Mouse (Mus musculus): ENCODE measurements at regions not wholly inside any gene's neighbourhood (a gene's known extent, or its start where the extent isn't known, plus 50 kb on each side); places are given as distances from the start of the nearest gene placed in this dataset.
"Not testable (repeated sequence)": the region's sequence is repeated elsewhere in the genome, so short reads cannot be mapped to it uniquely, and the experiment has no call there.

GRCm38 (mm10) chr12:69524337-69525035 lies 58.3 kb downstream of the Vcpkmt start:
- no peak overlapping the region for H3K27ac ChIP-seq
- 67% methylated on average over 12 of the region's 12 CpGs for WGBS
- no peaks in the 10 kb centered on the region for H3K9me3 ChIP-seq
- H3K36me3 ChIP-seq = no peaks in the 10 kb centered on the region
- DNase-seq (ENCODE audit: low spot score) = no peak
- 0 out of 2 replicates have a peak, but pooled peaks cover 3% of the 10 kb centered on the region for H3K27me3 ChIP-seq (ENCODE audit: insufficient read depth, poor library complexity, severe bottlenecking)
- H3K4me1 ChIP-seq (replicated peaks) = 0 out of 2 replicates have a peak, but pooled peaks cover 12% of the 10 kb centered on the region
- H3K4me3 ChIP-seq = no peak overlapping the region

GRCm38 (mm10) chr12:69519869-69520268 lies 63.0 kb downstream of the Vcpkmt start:
- peaks cover 7% of the 10 kb centered on the region; the same call in 1 of the 2 replicates for H3K4me1 ChIP-seq (replicated peaks)
- no peak overlapping the region for H3K4me3 ChIP-seq
- no peak for DNase-seq (ENCODE audit: low spot score)
- WGBS = 96% methylated on average over 2 of the region's 2 CpGs
- no peaks in the 10 kb centered on the region for H3K36me3 ChIP-seq
- no peak overlapping the region for H3K27ac ChIP-seq
- no peaks in the 10 kb centered on the region for H3K9me3 ChIP-seq
- H3K27me3 ChIP-seq (ENCODE audit: insufficient read depth, poor library complexity, severe bottlenecking) = peaks cover 19% of the 10 kb centered on the region

GRCm38 (mm10) chr12:69519028-69519427 lies 63.8 kb downstream of the Vcpkmt start:
- Histone ChIP-seq H3K4me1 (replicated peaks) (no peaks in the 10 kb centered on the region; the same call in 1 of the 2 replicates), H3K27ac (no peak overlapping the region), H3K9me3 (no peaks in the 10 kb centered on the region), H3K36me3 (no peaks in the 10 kb centered on the region), H3K4me3 (no peak overlapping the region), H3K27me3 (ENCODE audit: insufficient read depth, poor library complexity, severe bottlenecking) (peaks cover 28% of the 10 kb centered on the region)
- WGBS = 83% methylated on average over 2 of the region's 2 CpGs
- DNase-seq (ENCODE audit: low spot score) = no peak

GRCm38 (mm10) chr12:69517616-69518015 lies 65.2 kb downstream of the Vcpkmt start:
- Histone ChIP-seq H3K9me3 (no peaks in the 10 kb centered on the region), H3K36me3 (no peaks in the 10 kb centered on the region), H3K4me3 (no peak overlapping the region), H3K4me1 (replicated peaks) (no peaks in the 10 kb centered on the region; the same call in 1 of the 2 replicates), H3K27ac (no peak overlapping the region), H3K27me3 (ENCODE audit: insufficient read depth, poor library complexity, severe bottlenecking) (peaks cover 42% of the 10 kb centered on the region)
- 83% methylated on average over 3 of the region's 3 CpGs for WGBS
- no peak for DNase-seq (ENCODE audit: low spot score)

DNA sequence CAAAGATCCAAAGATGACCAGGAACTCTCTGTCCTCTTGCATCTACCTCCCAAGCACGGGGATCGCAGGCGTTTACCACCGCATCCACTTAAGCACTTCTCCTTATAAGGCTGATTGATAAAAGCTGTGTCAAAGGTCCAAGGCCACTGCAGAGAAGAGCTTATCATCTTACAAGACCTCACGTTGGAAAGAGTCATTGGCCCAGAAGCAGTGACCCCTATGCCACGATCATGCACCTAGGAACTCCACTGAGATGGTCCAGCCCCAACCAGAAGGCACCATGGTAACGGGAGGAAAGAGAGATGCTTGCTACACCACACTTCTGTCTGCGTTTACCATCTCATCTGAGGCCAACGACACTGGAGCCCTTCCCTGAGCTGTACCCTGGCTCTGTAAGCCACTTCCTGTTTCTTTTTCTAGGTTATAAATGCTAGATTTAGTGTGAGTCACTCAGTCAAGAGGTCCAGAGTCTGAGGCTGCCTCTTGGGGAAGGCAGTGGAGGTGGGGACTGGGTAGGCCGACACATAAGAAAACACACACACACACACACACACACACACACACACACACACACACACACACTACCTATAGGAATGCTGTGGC lies 66.4 kb downstream of the Vcpkmt start:
- no peak for DNase-seq (ENCODE audit: low spot score)
- 82% methylated on average over 10 of the region's 10 CpGs for WGBS
- H3K36me3 ChIP-seq = no peaks in the 10 kb centered on the region
- peaks cover 50% of the 10 kb centered on the region for H3K27me3 ChIP-seq (ENCODE audit: insufficient read depth, poor library complexity, severe bottlenecking)
- H3K4me1 ChIP-seq (replicated peaks) = peaks cover 4% of the 10 kb centered on the region
- H3K4me3 ChIP-seq = no peak overlapping the region
- no peak overlapping the region for H3K27ac ChIP-seq
- no peaks in the 10 kb centered on the region for H3K9me3 ChIP-seq

GRCm38 (mm10) chr12:69515850-69516249 lies 67.0 kb downstream of the Vcpkmt start:
- Histone ChIP-seq H3K36me3 (no peaks in the 10 kb centered on the region), H3K4me1 (replicated peaks) (peaks cover 10% of the 10 kb centered on the region), H3K27me3 (ENCODE audit: insufficient read depth, poor library complexity, severe bottlenecking) (peaks cover 50% of the 10 kb centered on the region), H3K9me3 (no peaks in the 10 kb centered on the region), H3K27ac (0 out of 2 replicates have a peak overlapping the region, but pooled peaks have one; percentile 35), H3K4me3 (no peak overlapping the region)
- DNase-seq (ENCODE audit: low spot score) = no peak

GRCm38 (mm10) chr12:69515117-69515516 lies 67.7 kb downstream of the Vcpkmt start:
- Histone ChIP-seq H3K27ac (peak overlapping the region; percentile 35; the same call in 1 of the 2 replicates), H3K36me3 (no peaks in the 10 kb centered on the region), H3K4me1 (replicated peaks) (peaks cover 17% of the 10 kb centered on the region), H3K9me3 (no peaks in the 10 kb centered on the region), H3K27me3 (ENCODE audit: insufficient read depth, poor library complexity, severe bottlenecking) (peaks cover 53% of the 10 kb centered on the region), H3K4me3 (no peak overlapping the region)
- DNase-seq (ENCODE audit: low spot score) = no peak
- 73% methylated on average over 9 of the region's 9 CpGs for WGBS

DNA sequence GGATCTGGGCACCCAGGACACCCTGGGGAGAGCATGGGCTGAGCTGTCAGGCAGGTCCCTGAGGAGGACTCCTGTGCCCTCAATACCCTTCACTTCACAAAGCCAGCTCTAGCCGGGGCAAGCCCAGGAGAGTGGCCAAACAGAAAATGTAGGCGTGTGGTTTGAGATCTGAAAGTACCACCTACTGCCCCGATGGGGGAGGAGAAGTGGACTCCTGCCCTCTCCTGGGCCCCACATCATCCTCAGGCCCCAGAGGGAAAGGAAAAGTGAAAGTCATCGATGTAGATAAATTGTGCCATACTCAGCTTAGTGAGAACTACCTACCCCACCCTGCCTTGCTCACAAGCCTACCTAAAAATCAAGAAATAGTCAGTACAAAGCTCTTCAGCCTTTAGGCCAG lies 69.7 kb downstream of the Vcpkmt start:
- Histone ChIP-seq H3K27me3 (ENCODE audit: insufficient read depth, poor library complexity, severe bottlenecking) (peaks cover 70% of the 10 kb centered on the region), H3K27ac (no peak overlapping the region), H3K4me1 (replicated peaks) (peaks cover 17% of the 10 kb centered on the region), H3K4me3 (no peak overlapping the region), H3K36me3 (no peaks in the 10 kb centered on the region), H3K9me3 (no peaks in the 10 kb centered on the region)
- 63% methylated on average over 4 of the region's 4 CpGs for WGBS
- no peak for DNase-seq (ENCODE audit: low spot score)

GRCm38 (mm10) chr12:69510736-69511135 lies 72.1 kb downstream of the Vcpkmt start:
- DNase-seq (ENCODE audit: low spot score) = peak; percentile 43
- Histone ChIP-seq H3K9me3 (no peaks in the 10 kb centered on the region), H3K27ac (peak overlapping the region; percentile 3; the same call in 1 of the 2 replicates), H3K4me3 (no peak overlapping the region), H3K36me3 (no peaks in the 10 kb centered on the region), H3K4me1 (replicated peaks) (peaks cover 17% of the 10 kb centered on the region), H3K27me3 (ENCODE audit: insufficient read depth, poor library complexity, severe bottlenecking) (peaks cover 75% of the 10 kb centered on the region)
- 28% methylated on average over 4 of the region's 4 CpGs for WGBS

- Histone ChIP-seq H3K4me1 (replicated peaks) (peaks cover 17% of the 10 kb centered on the region), H3K27me3 (ENCODE audit: insufficient read depth, poor library complexity, severe bottlenecking) (peaks cover 67% of the 10 kb centered on the region)
- 94% methylated on average over 1 of the region's 1 CpGs for WGBS
- not testable (repeated sequence) for H3K4me3 ChIP-seq; H3K27ac ChIP-seq; DNase-seq (ENCODE audit: low spot score); H3K36me3 ChIP-seq; H3K9me3 ChIP-seq
Observed at GRCm38 (mm10) chr12:69509180-69509579, 73.6 kb downstream of the Vcpkmt start.

GRCm38 (mm10) chr12:69507906-69508305 lies 74.9 kb downstream of the Vcpkmt start:
- Histone ChIP-seq H3K9me3 (no peaks in the 10 kb centered on the region), H3K36me3 (no peaks in the 10 kb centered on the region), H3K27ac (no peak overlapping the region), H3K4me1 (replicated peaks) (peaks cover 19% of the 10 kb centered on the region), H3K27me3 (ENCODE audit: insufficient read depth, poor library complexity, severe bottlenecking) (peaks cover 62% of the 10 kb centered on the region), H3K4me3 (no peak overlapping the region)
- WGBS = 91% methylated on average over 6 of the region's 6 CpGs
- no peak for DNase-seq (ENCODE audit: low spot score)

- Histone ChIP-seq H3K27me3 (ENCODE audit: insufficient read depth, poor library complexity, severe bottlenecking) (peaks cover 62% of the 10 kb centered on the region), H3K4me1 (replicated peaks) (peaks cover 25% of the 10 kb centered on the region), H3K9me3 (no peaks in the 10 kb centered on the region), H3K4me3 (no peak overlapping the region), H3K27ac (no peak overlapping the region), H3K36me3 (no peaks in the 10 kb centered on the region)
- no peak for DNase-seq (ENCODE audit: low spot score)
- WGBS = 83% methylated on average over 3 of the region's 3 CpGs
Observed at GRCm38 (mm10) chr12:69507333-69507732, 75.5 kb downstream of the Vcpkmt start.

DNA sequence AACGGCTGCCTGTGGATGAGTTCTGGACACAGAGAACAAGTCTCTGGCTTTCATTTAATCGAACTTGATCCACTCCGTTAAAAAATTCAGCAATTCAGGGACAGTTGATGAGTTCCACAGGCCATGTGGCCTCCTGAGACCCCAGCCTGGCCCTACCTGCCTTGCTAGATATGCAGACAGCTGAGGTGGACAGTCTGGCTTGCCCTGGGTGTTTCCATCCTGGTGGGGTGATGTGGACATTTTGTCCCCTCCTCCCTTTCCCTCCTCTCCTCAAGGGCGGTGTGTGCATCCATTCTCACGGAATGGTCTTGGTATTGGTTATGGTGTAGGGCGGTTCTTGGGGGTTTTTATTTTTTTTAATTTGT lies 80.1 kb downstream of the Vcpkmt start:
- peak overlapping the region; percentile 5; the same call in 1 of the 2 replicates for H3K4me3 ChIP-seq
- no peaks in the 10 kb centered on the region for H3K9me3 ChIP-seq
- 76% methylated on average over 6 of the region's 6 CpGs for WGBS
- peaks cover 36% of the 10 kb centered on the region for H3K27me3 ChIP-seq (ENCODE audit: insufficient read depth, poor library complexity, severe bottlenecking)
- DNase-seq (ENCODE audit: low spot score) = no peak
- H3K27ac ChIP-seq = peak overlapping the region; percentile 84
- H3K36me3 ChIP-seq = no peaks in the 10 kb centered on the region
- H3K4me1 ChIP-seq (replicated peaks) = peaks cover 21% of the 10 kb centered on the region

All from hindbrain, embryonic 10.5 days (tissue).